Mouse (Mus musculus): ENCODE measurements around the gene Olfr2. TPM values are rescaled to one million over a fixed set of nuclear protein-coding genes. Genes with fewer than 3 reads are reported as not detected.
"Not testable (repeated sequence)": the region's sequence is repeated elsewhere in the genome, so short reads cannot be mapped to it uniquely, and the experiment has no call there.

Gene Olfr2
- total RNA-seq (2021), result not detected

DNA sequence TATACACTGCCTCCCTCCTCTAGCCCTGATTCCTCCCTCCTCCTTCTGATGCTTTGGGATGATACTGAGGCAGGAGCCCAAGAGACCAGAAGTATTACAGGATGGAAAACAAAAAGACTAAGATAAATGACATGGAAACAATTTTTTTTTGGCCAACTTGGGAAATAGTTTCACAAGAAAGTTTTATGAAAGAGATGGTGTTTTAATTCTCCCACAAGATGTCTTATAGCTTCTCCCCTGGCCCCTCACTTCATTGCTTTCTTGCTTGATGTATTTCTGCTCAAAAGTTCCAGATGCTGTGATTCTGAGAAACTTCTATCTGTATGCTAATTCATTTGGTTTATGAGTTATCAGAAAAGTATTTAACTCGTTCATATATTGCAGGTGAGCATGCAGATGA, at the start of gene Olfr2:
TSS of gene Olfr2 (minus strand) at position 101 of the 400 bp plus-strand sequence.
- intact Hi-C loops (cut with DNase I), result no loop called here
- no peak for DNase-seq (ENCODE audit: low spot score in 2 of 2)

DNA sequence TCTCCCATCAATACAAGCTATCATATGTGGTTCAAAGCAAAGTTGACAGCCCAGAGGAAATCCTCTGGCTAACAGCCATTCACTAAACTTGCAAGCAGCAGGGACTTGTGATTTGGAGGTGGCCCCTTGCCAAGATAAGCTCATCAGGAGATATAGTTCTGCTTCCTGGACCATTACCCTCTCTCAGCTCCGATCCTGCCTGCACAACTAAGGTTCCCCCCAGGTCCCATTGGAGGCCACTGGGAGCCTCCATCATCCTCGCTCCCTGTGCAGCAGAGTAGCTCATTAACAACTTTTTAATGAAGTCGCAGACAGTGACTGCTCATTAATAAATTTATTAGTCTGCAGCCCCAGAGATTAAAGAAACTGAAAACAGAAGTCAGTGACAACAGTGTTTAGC, 41.7 kb upstream of the Olfr2 start:
- no peak for DNase-seq (ENCODE audit: low spot score in 2 of 2)
- intact Hi-C loops (cut with DNase I), result no loop called here

DNA sequence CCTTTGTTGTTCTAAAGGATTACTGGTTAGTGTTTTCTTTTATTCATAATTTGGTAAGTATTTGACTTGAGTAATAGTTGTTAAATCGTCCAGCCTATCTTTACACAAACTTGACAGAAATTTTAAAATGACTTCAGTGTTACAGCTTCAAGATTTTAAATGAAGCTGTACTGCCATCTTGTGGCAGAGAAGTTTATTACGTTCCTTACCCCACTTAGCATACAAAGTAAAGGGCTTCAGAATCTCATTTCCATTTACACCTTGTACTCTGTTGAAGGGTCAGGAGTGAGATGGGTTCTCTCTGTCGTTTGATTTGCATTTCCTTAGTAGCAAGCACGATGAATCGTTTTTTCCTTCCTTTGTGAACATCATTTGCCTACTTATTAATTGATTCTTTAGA, 40.0 kb upstream of the Olfr2 start:
- no peak for DNase-seq (ENCODE audit: low spot score in 2 of 2)
- intact Hi-C loops (cut with DNase I), result no loop called here

DNA sequence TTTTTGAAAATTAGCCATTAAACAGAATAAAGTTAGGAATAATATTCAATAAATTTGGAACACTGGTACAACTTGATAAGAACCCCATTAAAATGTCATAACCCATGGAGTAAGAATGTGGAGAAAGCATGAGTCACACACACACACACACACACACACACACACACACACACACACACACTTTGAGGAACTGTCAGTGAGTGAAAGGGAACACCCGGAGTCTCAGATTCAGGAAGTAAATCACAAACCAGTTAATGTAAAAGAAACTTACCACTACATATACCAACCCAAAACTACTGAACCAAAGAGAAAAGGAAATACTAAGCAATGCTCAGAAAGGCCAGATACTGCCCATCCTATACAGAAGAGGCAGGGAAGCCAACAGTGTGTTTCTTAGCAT, 38.5 kb upstream of the Olfr2 start:
- intact Hi-C loops (cut with DNase I), result no loop called here
- DNase-seq (ENCODE audit: low spot score in 2 of 2), result no peak

DNA sequence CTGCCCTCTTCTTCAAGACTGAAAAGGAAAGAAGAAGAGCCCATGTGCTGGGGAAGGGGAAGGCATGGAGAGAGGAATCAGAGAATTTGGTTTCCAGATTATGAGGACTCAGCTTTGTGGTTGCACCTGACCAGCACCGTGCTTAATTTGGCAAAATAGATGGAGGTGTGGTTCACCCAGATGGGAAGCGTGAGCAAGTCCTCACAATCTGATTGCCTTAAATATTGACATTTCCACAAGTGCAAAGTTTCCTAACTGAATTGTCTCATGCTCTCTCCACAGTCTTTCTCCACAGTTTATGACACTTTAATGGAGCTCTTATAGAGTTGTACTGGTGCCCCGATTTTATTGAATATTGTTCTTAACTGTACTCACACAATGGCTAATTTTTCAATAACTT, 37.3 kb upstream of the Olfr2 start:
- intact Hi-C loops (cut with DNase I), result no loop called here
- DNase-seq (ENCODE audit: low spot score in 2 of 2), result no peak

DNA sequence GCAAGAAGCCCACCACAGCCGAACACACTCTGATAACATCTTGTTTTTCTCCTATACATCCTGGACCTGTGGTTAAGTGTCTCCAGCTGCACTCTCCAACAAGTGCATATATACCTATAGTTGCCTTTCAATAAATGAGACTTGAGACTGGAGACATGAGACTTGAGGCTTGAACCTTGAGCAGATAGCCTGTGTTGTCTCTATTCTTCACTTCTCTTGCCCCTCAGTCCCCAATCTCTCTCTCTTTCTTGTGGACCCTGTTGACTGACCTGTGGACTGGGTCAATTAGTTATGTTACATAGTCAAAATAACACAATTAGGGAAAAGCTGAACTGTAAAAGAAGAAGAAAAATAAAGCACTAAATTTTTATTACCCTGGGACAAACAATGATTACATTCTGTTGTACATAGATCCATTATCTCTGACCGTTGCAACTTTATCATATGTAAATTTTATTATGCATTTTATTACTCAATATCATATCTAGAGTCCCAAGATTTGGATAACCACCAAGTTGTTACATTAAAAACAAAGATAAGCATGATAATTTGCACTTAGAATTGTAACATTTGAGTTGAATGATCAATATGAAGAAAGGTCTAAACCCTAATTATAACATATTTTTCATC, 34.2 kb upstream of the Olfr2 start:
- no peak for DNase-seq (ENCODE audit: low spot score in 2 of 2)
- intact Hi-C loops (cut with DNase I), result no loop called here

DNA sequence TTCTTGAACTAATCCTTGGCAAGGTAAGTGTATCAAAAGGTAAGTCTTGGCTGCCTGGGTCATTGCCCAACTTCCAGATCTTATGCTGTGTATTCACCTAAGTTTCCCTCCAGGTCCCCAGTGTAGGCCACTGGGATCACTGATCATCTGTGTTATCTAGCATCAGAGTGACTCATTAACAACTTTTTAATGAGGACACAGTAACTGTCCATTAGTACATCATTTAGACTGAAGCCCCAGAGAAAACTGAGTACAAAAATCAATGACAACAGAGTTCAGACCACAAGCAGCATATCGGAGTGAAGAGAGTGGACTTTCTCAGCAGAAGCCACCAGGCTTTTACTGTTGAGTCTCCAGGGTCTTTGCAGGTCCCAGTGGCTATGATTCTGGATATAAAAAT, 25.0 kb upstream of the Olfr2 start, which contains the start of gene Olfr713:
TSS of gene Olfr713 (plus strand) at position 301 of the 400 bp plus-strand sequence.
- no peak for DNase-seq (ENCODE audit: low spot score in 2 of 2)
- intact Hi-C loops (cut with DNase I), result no loop called here

DNA sequence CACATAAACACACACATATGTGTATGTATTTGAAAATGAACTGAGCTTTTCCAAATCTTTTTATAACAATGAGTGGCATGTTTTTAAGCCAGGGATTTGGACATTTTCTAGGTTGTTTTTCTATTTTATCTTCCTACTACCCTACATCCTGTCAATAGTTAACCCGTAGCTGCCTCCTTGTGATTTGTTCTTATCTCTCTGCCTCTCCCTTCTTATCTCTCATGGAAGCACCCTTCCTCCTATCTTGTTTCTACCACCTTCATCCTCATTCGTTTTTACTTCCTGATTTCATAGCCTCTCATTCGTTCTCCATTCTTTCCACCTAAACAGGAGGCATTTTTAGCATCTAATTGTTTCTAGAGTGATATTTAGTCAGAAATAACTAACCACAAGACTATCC, 1.7 kb downstream of the Olfr2 start:
- DNase-seq (ENCODE audit: low spot score in 2 of 2), result no peak
- intact Hi-C loops (cut with DNase I), result no loop called here

DNA sequence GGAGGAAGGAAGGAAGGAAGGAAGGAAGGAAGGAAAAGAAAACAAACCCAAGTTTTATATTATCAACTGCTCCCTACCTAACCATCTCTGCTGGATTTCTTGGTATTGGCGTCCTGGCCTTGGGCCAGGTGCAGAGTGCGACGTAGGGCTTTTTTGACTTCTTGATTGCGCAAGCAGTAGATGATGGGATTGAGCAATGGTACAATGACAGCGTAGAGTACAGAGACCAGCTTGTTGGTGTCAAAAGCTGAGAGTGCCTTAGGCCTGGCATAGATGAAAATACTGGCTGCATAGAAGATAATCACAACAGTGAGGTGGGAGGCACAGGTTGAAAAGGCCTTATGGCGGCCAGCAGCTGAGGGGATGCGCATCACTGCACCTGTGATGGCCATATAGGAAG, 5.1 kb downstream of the Olfr2 start:
- intact Hi-C loops (cut with DNase I), result no loop called here
- DNase-seq (ENCODE audit: low spot score in 2 of 2), result no peak

DNA sequence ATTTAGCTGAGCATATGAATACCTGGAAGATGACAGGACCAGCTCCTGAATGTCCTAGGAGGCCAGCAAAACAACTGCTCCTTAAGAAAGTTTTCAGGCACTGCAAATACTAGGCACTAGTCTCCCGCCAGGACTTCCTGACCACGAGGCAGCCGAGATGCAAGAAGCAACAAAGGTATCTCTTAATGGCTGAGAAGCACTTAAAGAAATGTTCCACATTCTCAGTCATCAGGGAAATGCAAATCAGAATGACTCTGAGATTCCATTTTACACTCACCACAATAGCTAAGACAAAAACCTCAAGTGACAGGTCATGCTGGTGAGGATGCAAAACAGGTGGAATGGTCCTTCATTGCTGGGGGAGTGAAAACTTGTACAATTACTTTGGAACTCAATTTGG, 20.6 kb downstream of the Olfr2 start:
- no peak for DNase-seq (ENCODE audit: low spot score in 2 of 2)
- intact Hi-C loops (cut with DNase I), result no loop called here

DNA sequence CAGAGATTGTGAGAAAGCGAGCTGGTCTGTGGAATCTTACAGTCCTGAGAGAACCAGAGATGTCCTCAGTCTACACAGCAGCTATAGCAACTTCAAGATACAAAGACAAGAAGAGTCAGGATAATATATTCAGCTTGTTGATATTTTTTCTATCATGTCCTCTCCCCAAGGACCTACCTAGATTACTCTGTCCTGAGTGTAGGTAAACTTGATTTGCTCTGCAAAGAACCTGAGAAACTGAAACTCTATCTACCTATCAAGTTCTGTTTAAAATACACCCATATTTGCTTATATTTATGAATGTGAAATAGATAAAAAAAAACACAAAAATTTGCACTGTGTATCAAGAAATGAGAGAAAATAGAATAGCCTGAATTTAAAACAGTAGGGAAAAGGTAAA, 30.5 kb downstream of the Olfr2 start, which contains the start of gene Olfr711:
TSS of gene Olfr711 (minus strand) at position 101 of the 400 bp plus-strand sequence.
- no peak for DNase-seq (ENCODE audit: low spot score in 2 of 2)
- intact Hi-C loops (cut with DNase I), result no loop called here

DNA sequence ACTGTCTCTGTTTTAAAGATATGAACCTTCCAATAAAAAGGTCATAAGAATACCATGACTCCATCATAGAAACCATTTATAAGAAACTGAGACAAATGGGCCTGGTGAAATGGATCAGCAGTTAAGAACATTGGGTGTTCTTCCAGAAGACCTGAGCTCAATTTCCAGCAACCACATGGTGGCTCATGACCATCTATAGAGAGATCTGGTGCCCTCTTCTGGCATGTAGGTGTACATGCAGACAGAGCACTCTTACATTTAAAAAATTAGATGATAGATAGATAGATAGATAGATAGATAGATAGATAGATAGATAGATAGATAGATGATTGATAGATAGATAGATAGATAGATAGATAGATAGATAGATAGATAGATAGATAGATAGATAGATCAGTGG, 38.4 kb downstream of the Olfr2 start:
- intact Hi-C loops (cut with DNase I); DNase-seq (ENCODE audit: low spot score in 2 of 2): not testable (repeated sequence)

DNA sequence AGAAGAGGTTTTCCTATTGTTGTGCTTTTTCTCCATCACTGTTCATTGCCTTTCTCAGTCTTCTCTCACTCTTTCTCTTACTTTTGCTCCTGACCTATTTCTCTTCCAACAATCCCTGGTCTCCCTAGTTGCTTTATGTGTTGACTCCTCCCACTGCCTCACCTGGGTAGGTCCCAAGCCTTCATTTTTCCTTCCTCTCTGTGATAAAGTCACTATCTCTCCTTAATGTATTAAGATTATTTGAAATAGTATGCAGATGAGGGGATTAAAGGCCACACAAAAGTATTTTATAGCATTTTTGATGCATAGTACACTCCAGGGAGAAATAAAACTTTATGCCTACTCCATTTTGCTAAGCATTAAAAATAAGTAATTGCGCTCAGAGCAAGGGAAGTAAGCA, 42.0 kb downstream of the Olfr2 start, which contains the start of gene Olfr6:
TSS of gene Olfr6 (minus strand) at position 101 of the 400 bp plus-strand sequence.
- DNase-seq (ENCODE audit: low spot score in 2 of 2), result no peak
- intact Hi-C loops (cut with DNase I), result no loop called here

DNA sequence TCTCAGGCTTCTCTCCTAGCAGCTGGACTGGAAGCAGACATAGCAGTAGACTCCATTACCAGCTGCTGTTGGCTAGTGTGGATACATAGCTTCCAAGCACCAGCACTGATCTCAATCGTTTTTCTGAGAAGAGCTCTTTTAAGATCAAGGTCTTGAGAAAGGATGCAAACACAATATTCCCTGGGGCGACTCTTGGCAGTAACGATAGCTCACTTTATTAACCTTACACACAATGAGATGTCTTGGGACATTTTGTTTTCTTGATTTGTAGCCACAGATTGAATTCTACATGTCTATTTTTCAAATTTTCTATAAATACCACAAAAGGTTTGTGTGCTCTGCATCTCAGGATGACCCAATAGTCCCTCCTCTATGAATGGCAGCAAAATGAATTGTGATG, 57.7 kb downstream of the Olfr2 start, which contains the start of gene Olfr710:
TSS of gene Olfr710 (minus strand) at position 101 of the 400 bp plus-strand sequence.
- DNase-seq (ENCODE audit: low spot score in 2 of 2), result no peak
- intact Hi-C loops (cut with DNase I), result no loop called here

Other genes with a start within 250 kb of the Olfr2 start
- gene Olfr699, start 212.9 kb downstream of the Olfr2 start, total RNA-seq (2021), result not detected
- gene Olfr700, start 197.2 kb downstream of the Olfr2 start, total RNA-seq (2021), result not detected
- not detected for gene Olfr701, start 191.9 kb downstream of the Olfr2 start, total RNA-seq (2021)
- not detected for gene Olfr702, start 172.2 kb downstream of the Olfr2 start, total RNA-seq (2021)
- not detected for gene Olfr703, start 162.7 kb downstream of the Olfr2 start, total RNA-seq (2021)
- not detected for gene Olfr704, start 142.9 kb downstream of the Olfr2 start, total RNA-seq (2021)
- not detected for gene Olfr705, start 129.2 kb downstream of the Olfr2 start, total RNA-seq (2021)
- not detected for gene Olfr706, start 117.9 kb downstream of the Olfr2 start, total RNA-seq (2021)
- gene Olfr707, start 104.8 kb downstream of the Olfr2 start, total RNA-seq (2021), result not detected
- gene Olfr1532-ps1, start 98.1 kb downstream of the Olfr2 start, total RNA-seq (2021), result not detected
- gene Olfr709-ps1, start 73.9 kb downstream of the Olfr2 start, total RNA-seq (2021), result under 1 TPM in 1 of 2 experiments, not detected in 1; 0.09 TPM
- not detected for gene Olfr710, start 57.8 kb downstream of the Olfr2 start, total RNA-seq (2021)
- not detected for gene Olfr6, start 42.1 kb downstream of the Olfr2 start, total RNA-seq (2021)
- gene Olfr711, start 30.6 kb downstream of the Olfr2 start, total RNA-seq (2021), result not detected
- gene Olfr713, start 25.1 kb upstream of the Olfr2 start, total RNA-seq (2021), result not detected
- not detected for gene Olfr714, start 64.9 kb upstream of the Olfr2 start, total RNA-seq (2021)
- gene Olfr17, start 87.1 kb upstream of the Olfr2 start, total RNA-seq (2021), result not detected
- gene Olfr715b, start 104.3 kb upstream of the Olfr2 start, total RNA-seq (2021), result not detected
- gene Olfr715, start 125.0 kb upstream of the Olfr2 start, total RNA-seq (2021), result not detected
- gene Olfr716, start 132.3 kb upstream of the Olfr2 start, total RNA-seq (2021), result not detected
- gene Nlrp14, start 160.9 kb upstream of the Olfr2 start, total RNA-seq (2021), result not detected
- gene Rbmxl2, start 203.4 kb upstream of the Olfr2 start, total RNA-seq (2021), result not detected

Measured in left cerebral cortex, postnatal 36 days (tissue).